Mouse (Mus musculus) urinary bladder, postnatal 10 days (tissue): ENCODE results near the gene Rack1.
"Not testable (repeated sequence)": the region's sequence is repeated elsewhere in the genome, so short reads cannot be mapped to it uniquely, and the experiment has no call there.

ENCODE experiments used
- DNase-seq: peaks from one replicate; pipeline ENCODE4 v3.0.0; 2022; ENCODE audit warnings: low spot score

Gene Rack1

DNA sequence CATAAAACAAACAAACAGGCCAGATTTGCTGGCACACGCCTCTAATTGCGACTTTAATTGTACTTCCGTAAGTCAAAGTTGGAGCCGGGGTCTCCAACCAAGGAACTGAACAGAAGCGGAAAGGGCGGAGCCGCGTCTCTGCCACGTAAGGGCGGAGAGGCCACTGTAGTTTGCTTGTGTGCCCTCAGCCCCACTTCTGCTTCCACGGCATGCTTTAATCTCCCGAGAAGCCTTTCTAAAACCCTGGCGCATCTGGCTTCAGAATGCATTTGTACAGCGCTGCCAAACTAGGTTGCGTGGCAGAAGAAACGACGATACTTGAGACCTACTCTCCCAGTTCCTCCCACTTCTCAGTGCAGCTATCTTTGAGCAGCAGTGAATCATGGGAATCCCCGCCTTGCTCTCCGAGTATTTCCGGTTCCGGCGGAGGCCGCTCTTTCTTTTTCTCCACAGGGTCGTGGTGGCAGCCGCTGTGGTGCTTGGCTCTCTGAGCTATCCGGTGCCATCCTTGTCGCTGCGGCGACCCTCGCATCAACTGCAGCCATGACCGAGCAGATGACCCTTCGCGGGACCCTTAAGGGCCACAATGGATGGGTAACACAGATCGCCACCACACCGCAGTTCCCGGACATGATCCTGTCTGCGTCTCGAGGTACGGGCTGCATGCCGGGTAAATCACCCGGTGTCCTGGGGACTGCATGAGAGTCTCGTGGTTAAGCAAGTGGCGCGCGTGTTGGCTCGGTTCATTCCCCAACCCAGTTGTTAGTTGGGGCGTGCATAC lies at the start of gene Rack1:
TSS of gene Rack1 (plus strand) at position 412 of the 781 bp plus-strand sequence.
- DNase-seq, result peak; percentile 48

GRCm38 (mm10) chr11:48750428-48750827 lies 49.7 kb upstream of the Rack1 start:
- DNase-seq, result no peak

DNA sequence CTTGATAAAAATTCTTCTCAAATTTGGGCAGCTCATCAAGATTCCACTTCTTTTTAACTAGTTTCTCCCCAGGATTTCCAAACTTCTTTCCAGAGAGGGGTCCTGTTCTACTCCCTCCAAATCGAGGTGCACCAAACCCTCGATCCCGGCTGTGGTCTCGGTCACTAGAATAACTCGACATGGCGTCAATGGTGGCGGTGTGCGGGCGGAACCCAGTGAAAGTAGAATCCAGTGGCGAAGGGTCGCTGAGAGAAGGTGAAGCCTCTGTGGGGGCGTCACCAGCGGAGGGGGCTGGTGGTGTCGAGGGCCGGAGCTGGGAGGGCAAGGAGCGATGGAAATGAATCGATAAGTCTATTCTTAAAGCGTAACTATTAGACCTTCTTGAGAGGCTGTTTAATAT lies 46.6 kb upstream of the Rack1 start:
- DNase-seq, result not testable (repeated sequence)

DNA sequence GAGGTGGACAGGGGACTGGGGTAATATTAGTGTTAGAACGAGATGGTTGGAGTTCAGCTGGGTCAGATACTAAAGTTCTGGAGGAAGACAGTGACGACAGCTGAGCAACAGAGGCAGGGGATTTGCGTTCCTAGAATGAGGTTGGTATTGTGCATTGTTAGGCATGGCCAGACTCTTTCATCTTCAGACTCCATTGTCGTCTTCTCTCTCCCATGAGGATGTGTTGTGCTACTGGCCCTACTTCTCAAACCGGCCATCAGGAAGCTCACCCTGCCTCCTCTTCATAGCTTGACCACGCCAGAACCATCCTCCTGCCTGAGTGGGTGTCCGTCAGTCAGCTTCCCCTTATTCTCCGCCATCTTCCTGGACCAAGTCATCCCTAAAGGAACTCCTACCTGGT lies 41.1 kb upstream of the Rack1 start:
- no peak for DNase-seq

DNA sequence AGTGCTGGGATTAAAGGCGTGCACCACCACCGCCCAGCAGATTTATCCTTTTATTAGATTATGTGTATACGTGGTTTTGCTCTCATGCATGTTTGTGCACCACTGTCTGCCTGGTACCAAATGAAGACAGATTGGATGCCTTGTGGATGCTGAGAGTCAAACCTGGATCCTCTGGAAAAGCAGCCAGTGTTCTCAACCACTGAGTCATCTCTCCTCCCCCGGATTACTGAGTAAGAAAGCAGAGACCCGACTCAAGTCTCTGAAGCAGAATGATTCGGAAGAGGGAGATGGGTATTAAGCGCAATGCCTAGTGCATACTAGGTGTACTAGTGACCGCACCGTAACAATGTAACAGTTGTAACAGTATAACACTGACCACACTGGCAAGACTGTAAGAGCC lies 36.0 kb upstream of the Rack1 start:
- DNase-seq, result no peak

DNA sequence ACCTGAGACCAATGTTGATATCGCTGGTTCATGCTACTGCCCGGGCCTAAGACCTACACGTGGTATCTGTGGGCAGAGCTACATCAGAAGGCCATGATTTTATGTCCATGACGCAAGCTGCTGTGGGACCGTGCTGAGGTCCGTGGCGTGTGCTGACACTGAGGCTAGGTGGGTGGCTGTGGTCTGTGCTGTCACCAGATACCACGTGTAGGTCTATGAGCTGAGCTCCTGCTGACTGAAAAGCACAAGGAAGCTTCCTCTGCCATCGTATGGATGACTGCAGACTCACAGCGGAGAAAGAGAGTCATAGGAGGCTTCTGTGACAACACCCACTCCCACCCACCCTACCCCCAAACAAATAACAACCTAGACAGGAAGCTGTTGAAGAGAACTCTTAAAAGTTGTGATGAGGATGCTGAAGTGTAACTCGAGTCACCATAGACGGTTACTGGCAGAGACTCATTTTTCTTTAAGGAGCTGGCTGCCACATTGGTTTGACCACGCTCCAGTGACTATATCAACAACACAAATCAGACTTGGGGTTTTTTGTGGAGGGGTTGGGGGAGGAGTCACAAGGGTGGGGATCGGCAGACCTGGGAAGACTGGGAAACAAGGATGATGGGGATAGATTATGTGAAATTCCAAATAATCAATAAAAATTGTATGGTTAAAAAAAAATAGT lies 32.8 kb upstream of the Rack1 start:
- DNase-seq, result no peak

- DNase-seq, result no peak
These were observed 28.4 kb upstream of the Rack1 start for GRCm38 (mm10) chr11:48771691-48772090.

- no peak for DNase-seq
These were observed 25.5 kb upstream of the Rack1 start for GRCm38 (mm10) chr11:48774443-48775298.

DNA sequence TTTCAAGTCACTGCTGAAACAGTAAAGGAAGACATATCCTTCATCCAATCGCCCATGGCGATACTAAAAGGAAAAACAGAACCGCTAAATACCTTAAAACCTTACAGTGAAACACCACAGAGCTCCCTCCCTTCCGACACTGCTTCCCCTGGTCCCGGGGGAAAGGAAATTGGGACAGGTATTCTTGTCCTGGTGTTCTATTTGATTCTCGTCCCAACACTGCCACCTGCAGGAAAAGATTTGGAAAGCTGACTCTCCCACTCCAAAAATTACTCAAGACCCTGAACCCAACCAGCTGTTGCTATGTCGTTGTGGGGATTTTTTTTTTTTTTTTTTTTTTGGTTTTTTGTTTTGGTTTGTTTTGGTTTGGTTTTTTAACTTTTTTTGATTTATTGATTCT lies 24.6 kb upstream of the Rack1 start:
- DNase-seq, result no peak

DNA sequence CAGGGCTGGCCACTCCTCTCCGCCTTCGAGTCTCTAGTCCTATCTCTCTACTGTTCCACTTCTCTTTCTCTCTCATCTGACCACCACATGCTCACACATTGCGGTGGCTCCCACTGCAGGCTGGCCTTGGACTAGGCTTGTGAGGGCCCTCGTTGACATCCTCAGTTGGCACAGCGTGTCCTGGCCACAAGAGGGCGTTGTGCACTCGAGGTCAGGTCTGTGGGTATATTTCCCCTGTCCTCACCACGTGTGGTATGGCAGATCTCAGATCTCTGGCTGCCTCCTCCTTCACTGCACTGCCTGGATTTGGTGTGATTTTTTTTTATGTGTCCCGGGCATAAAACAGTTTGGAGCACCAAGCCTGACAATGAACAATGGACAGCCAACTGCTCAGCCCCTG lies 23.5 kb upstream of the Rack1 start:
- no peak for DNase-seq

DNA sequence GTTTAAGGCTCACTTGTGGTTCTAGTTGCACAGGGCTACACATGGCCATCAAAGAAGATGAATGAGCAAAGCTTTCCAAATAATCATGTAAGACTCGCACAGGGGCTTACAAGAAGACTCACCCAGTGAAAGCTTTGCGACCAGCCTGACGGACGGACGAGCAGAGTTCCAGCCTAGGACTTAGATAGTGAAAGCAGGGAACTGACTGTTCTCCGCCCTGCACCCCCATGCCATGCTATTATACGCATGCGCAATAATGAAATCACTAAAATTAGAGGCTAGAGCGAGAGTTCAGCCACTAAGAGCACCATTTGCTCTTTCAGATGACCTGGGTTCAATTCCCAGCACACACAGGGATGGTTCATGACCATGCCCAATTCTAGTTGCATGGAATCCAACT lies 22.8 kb upstream of the Rack1 start:
- DNase-seq, result no peak

- DNase-seq, result no peak
These were observed 20.7 kb upstream of the Rack1 start for GRCm38 (mm10) chr11:48779450-48779849.

DNA sequence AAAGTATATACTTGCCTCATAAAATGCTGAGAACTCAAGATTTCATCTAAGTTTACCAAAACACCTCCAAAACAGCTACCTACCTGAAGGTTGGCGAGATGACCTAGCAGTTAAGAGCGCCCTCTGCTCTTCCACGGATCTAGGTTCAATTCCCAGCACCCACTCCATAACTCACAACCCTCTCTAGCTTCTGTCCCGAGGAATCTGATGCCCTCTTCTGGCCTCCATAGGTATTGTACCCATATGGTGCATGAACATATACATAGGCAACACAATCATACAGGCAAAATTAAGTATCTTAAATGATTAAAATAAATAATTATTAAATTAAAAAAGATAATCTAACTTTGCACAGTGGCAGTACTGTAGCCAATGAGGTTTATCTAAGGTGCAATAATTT lies 17.9 kb upstream of the Rack1 start:
- no peak for DNase-seq

DNA sequence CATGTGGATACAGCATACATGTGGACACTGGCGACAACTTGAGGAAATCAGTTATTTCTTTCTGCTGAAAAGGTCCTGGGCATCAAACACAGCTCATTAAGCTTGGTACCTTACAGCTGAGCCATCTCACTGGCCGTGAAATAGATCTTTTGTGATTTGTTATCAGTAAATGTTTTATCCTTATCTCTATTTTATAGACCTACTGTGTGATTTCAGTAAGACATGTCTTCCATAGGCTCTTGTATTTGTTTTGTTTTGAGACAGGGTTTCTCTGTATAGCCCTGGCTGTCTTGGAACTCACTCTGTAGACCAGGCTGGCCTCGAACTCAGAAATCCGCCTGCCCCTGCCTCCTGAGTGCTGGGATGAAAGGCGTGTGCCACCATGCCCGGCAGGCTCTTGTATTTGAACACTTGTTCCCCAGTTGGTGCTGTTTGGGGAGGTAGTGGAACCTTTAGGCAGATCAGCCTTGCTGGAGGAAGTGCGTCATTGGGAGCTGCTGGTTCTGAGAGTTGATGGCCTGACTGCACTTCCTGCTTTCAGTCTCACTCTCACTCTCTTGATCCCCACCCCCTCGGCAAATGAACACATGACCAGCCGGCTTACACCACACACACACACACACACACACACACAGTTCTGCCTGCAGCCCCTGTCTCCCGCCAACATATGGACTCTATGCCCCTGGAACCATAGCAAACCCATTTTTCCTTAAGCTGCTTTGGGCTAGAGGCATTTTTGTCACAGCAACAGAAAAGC lies 12.5 kb upstream of the Rack1 start:
- DNase-seq, result no peak

DNA sequence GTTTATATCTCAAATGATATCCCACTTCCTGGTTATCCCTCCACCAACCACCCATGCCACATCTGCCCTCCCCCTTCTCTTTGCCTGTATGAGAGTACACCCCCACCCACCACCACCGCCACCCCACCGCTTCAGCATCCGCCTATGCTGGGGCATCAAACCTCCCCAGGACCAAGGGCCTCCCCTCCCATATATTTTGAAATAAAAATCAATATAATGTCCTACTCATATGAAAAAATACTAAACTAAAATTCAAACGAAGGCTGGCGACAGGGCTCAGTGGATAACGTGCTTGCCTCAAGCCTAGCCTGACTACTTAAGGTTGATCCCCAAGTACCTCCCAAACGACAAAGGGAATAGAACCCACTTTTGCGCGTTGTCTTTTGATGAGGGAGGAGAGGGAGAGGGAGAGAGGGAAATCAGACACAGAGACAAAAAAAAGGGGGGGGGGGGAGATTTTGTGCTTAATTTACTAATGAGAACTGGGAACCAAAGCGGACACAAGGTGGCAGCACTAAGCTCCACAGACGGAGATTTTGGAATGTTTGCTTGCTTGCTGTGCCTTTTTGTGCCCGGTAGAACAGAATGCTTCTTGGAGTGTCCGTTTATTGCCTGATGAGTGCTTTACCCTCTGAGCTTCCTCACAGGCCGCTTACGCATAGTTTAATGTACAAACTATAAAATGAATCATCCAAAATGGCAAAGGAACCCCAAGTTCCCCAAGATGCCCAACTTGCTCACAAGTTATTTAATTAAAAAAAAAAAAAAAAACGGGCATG lies 11.6 kb upstream of the Rack1 start:
- no peak for DNase-seq

DNA sequence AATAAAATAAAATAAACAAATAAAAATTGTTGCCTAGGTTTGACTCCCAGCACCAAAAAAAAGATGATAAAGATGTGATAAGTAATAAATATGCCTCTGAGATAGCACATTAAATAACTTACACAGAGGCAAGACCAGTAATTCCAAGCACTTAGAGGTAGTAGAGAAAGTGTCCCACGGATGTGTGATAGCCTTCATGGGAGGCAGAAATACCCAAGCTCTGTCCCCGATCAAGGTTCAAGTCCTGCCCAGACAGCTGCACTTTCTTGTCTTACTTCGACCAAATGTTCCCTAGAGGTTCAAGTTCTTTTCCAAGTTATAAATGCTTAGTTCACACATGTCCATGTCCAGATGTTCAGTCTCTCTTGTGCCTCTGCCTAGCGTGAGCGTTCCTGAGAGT lies 10.9 kb upstream of the Rack1 start:
- DNase-seq, result no peak

- DNase-seq, result peak; percentile 62
These were observed 9.9 kb upstream of the Rack1 start for GRCm38 (mm10) chr11:48789973-48790823.

- DNase-seq, result no peak
These were observed 9.2 kb upstream of the Rack1 start for GRCm38 (mm10) chr11:48790946-48791345.

DNA sequence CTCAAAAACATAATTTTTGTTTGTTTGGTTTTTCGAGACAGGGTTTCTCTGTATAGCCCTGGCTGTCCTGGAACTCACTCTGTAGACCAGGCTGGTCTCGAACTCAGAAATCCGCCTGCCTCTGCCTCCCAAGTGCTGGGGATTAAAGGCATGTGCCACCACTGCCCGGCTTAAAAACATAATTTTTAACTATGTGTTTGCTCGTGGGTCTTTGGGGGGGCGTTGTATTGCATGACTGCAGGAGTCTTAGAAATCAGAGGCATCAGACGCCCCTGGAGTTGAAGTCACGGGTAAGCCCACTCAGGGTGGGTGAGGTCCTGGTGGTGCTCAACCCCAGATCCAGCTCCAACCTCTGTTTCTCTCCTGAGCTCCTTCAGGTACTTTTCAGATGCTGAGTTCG lies 8.2 kb upstream of the Rack1 start:
- not testable (repeated sequence) for DNase-seq

DNA sequence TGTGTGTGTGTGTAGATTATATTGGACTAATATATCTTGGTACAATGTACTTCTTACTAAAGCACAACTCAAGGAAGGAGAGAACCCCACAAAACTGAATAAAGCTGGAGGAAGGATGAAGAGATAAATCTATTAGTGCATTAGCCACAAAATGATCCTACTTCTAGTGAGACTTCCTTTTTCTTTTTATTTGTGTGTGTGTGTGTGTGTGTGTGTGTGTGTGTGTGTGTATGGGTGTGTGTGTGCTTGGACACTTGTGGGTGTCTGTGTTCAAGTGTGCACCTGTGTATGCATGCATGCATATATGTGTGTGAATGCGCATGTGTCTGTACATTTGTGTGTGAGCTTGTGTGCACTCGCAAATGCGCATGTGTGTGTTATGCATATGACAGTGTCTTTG lies 6.9 kb upstream of the Rack1 start:
- no peak for DNase-seq
